Mouse (Mus musculus) myocyte (in vitro differentiated cells): ENCODE results near the gene Cdr2.

Source experiments
- CEBPB ChIP-seq: IDR thresholded peaks from 2 replicates; pipeline ENCODE4 v1.6.1; 2011; ENCODE audit warnings: mild to moderate bottlenecking, moderate library complexity; ENCODE audit not compliant: poor library complexity, insufficient read depth, severe bottlenecking
- E2F4 ChIP-seq: IDR thresholded peaks from one replicate; pipeline ENCODE4 v1.6.1; 2011; ENCODE audit warnings: mild to moderate bottlenecking, control low read depth, moderate library complexity; ENCODE audit not compliant: insufficient read depth
- MAX ChIP-seq: IDR thresholded peaks from one replicate; pipeline ENCODE4 v1.6.1; 2011; ENCODE audit warnings: low read depth, mild to moderate bottlenecking, control low read depth
- MYOD1 ChIP-seq, 3 experiments: IDR thresholded peaks; one replicate each; pipeline ENCODE4 v1.6.1; 2011; ENCODE audit warnings: control low read depth in 2 of 3, low read depth in 2 of 3, mild to moderate bottlenecking in 2 of 3, moderate library complexity in 1 of 3; ENCODE audit not compliant: insufficient read length in 2 of 3, control insufficient read depth in 1 of 3
- MYOG ChIP-seq, 3 experiments: IDR thresholded peaks; one replicate each; pipeline ENCODE4 v1.6.1; 2011; ENCODE audit warnings: control low read depth in 2 of 3, low read depth in 2 of 3, mild to moderate bottlenecking in 2 of 3; ENCODE audit not compliant: insufficient read length in 2 of 3, control insufficient read depth in 1 of 3, insufficient read depth in 1 of 3
- POLR2A ChIP-seq: IDR thresholded peaks from one replicate; pipeline ENCODE4 v1.6.1; 2011; ENCODE audit warnings: low read depth, mild to moderate bottlenecking, control low read depth, moderate library complexity; ENCODE audit not compliant: insufficient read length
- SRF ChIP-seq: IDR thresholded peaks from one replicate; pipeline ENCODE4 v1.6.1; 2011; ENCODE audit warnings: low read depth; ENCODE audit not compliant: control insufficient read depth, insufficient read length
- TCF12 ChIP-seq: IDR thresholded peaks from one replicate; pipeline ENCODE4 v1.6.1; 2011; ENCODE audit warnings: mild to moderate bottlenecking, control low read depth; ENCODE audit not compliant: poor library complexity, insufficient read depth, severe bottlenecking
- USF1 ChIP-seq: IDR thresholded peaks from one replicate; pipeline ENCODE4 v1.6.1; 2011; ENCODE audit warnings: low read depth, mild to moderate bottlenecking, control low read depth, moderate library complexity

GRCm38 (mm10) chr7:120936522-120936921, 45.6 kb downstream of the Cdr2 start:
- TF ChIP-seq MYOD1 (IDR thresholded peaks at IDR 0.05; ENCODE audit: control insufficient read depth in 1 of 3, insufficient read length in 2 of 3, low read depth in 2 of 3) (no peak), USF1 (no peak), E2F4 (no peak), SRF (no peak), POLR2A (no peak), CEBPB (no peak), MYOG (IDR thresholded peaks at IDR 0.05; ENCODE audit: control insufficient read depth in 1 of 3, insufficient read depth in 1 of 3, insufficient read length in 2 of 3, low read depth in 2 of 3) (no peak), TCF12 (no peak), MAX (no peak)
